Mouse (Mus musculus) kidney, embryonic 14.5 days (tissue): ENCODE measurements around the gene Hnrnpab. TPM values are rescaled to one million over a fixed set of nuclear protein-coding genes. Genes with fewer than 3 reads are reported as not detected.

Source experiments
- ATAC-seq: fragments of 200-750 bp; cut with Nextera tagmentation; 2 replicates; pipeline ENCODE4 v1.8.0; 2017; ENCODE audit warnings: moderate number of reproducible peaks, mild to moderate bottlenecking, moderate TSS enrichment, moderate library complexity; ENCODE audit not compliant: low FRiP score, low TSS enrichment
- H3K27ac ChIP-seq: fragments of 300-500 bp; sonication (generic); 2 replicates; pipeline ENCODE4 v1.5.1; 2014; ENCODE audit warnings: low read depth, mild to moderate bottlenecking, low read length, moderate library complexity, mixed read lengths
- H3K27me3 ChIP-seq: fragments of 300-500 bp; sonication (generic); 2 replicates; pipeline ENCODE4 v1.6.1; 2014; ENCODE audit warnings: mild to moderate bottlenecking, low read length; ENCODE audit not compliant: control insufficient read depth, insufficient read depth
- H3K36me3 ChIP-seq: fragments of 300-500 bp; sonication (generic); 2 replicates; pipeline ENCODE4 v1.6.1; 2014; ENCODE audit warnings: low read length, mixed read lengths; ENCODE audit not compliant: control insufficient read depth, insufficient read depth
- H3K4me1 ChIP-seq: fragments of 300-500 bp; sonication (generic); 2 replicates; pipeline ENCODE4 v1.6.1; 2014; ENCODE audit warnings: low read length, mixed read lengths; ENCODE audit not compliant: control insufficient read depth, insufficient read depth
- H3K4me2 ChIP-seq: fragments of 300-500 bp; sonication (generic); replicated peaks from 2 replicates; pipeline ENCODE4 v1.6.1; 2014; ENCODE audit warnings: low read depth, mild to moderate bottlenecking, low read length
- H3K4me3 ChIP-seq: fragments of 300-500 bp; sonication (generic); 2 replicates; pipeline ENCODE4 v1.5.1; 2014; ENCODE audit warnings: mild to moderate bottlenecking, low read length
- H3K9ac ChIP-seq: fragments of 300-500 bp; sonication (generic); 2 replicates; pipeline ENCODE4 v1.6.1; 2014; ENCODE audit warnings: low read depth, mild to moderate bottlenecking, low read length, moderate library complexity
- H3K9me3 ChIP-seq: fragments of 300-500 bp; sonication (generic); 2 replicates; pipeline ENCODE4 v1.6.1; 2016; ENCODE audit warnings: low read length; ENCODE audit not compliant: control insufficient read depth
- WGBS: fragments of 180-500 bp; shearing (Covaris S2); extraction: QIAGEN DNeasy Blood & Tissue Kit; methylation state at CpG from one replicate; pipeline ENCODE4 v1.1.7; 2014; 5-methylcytosine and 5-hydroxymethylcytosine counted together
- polyA plus RNA-seq: library from polyadenylated mRNA; unstranded; fragments of >200 nt; fragmentation: Nextera tagmentation; extraction: Ambion mirVana; gene quantifications from 2 replicates; pipeline ENCODE4 v1.2.1, GENCODE M21; 2014

The Hnrnpab gene
- polyA plus RNA-seq, 1 experiment from 2014 or later = 680 TPM

DNA sequence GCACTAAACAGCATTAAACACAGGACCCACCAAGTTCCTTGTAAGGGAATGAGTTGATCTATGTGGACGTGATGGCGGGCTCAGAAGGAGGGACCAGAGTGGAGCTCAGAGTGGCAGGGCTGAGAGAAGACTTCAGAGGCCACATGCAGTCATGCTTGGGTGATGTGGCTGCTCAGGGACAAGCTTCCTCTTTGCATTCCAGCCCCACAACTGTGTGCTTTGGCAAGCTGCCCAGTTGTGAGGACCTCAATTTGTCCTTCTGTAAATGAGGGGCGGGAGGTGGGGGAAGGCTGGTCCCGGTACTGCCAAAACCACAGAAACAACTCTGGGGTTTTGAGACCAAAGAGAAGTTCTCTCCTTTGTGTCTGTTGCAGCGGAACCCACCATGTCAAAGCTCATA, 55.4 kb downstream of the Hnrnpab start:
- Histone ChIP-seq H3K4me3 (no peak overlapping the region), H3K27me3 (no peaks in the 10 kb centered on the region), H3K9me3 (no peaks in the 10 kb centered on the region), H3K4me2 (no peak overlapping the region), H3K36me3 (no peaks in the 10 kb centered on the region), H3K4me1 (peaks cover 12% of the 10 kb centered on the region), H3K27ac (0 out of 2 replicates have a peak overlapping the region, but pooled peaks have one; percentile 47), H3K9ac (no peak overlapping the region)
- WGBS = 47% methylated on average over 5 of the region's 5 CpGs
- ATAC-seq = 0 out of 2 replicates have a peak, but pooled peaks have one; percentile 68

Other genes with a start within 250 kb of the Hnrnpab start
- 15.9 and 23.2 TPM in 2 replicates for gene Phykpl, start 22.1 kb downstream of the Hnrnpab start, polyA plus RNA-seq
- 211 and 264 TPM in 2 replicates for gene Nhp2, start 12.9 kb upstream of the Hnrnpab start, polyA plus RNA-seq
- gene Rmnd5b, start 29.0 kb upstream of the Hnrnpab start, polyA plus RNA-seq = 38.9 and 48.7 TPM in 2 replicates
- gene N4bp3, start 44.0 kb upstream of the Hnrnpab start, polyA plus RNA-seq = 18.5 and 22.6 TPM in 2 replicates
- 2.4 and 3.8 TPM in 2 replicates for gene D930048N14Rik, start 44.1 kb upstream of the Hnrnpab start, polyA plus RNA-seq
- 105 and 142 TPM in 2 replicates for gene 0610009B22Rik, start 82.0 kb upstream of the Hnrnpab start, polyA plus RNA-seq
- gene Sec24a, start 156.8 kb upstream of the Hnrnpab start, polyA plus RNA-seq = 12.4 and 18.3 TPM in 2 replicates
- 116 and 133 TPM in 2 replicates for gene Sar1b, start 156.8 kb upstream of the Hnrnpab start, polyA plus RNA-seq